Mouse (Mus musculus) embryo, embryonic 10.5 days (tissue): ENCODE measurements around the gene Plch1.
A peak's percentile ranks its signal among the peaks of the same experiment; 100 is the strongest.

Experiments
- DNase-seq: peaks from one replicate; pipeline ENCODE4 v3.0.0-alpha.2; 2015; ENCODE audit warnings: low spot score

The Plch1 gene

GRCm38 (mm10) chr3:63692727-63693126, 206.5 kb downstream of the Plch1 start:
- DNase-seq, result no peak

GRCm38 (mm10) chr3:63668779-63669178, 230.5 kb downstream of the Plch1 start:
- peak; percentile 3 for DNase-seq

GRCm38 (mm10) chr3:63665307-63665706, 234.0 kb downstream of the Plch1 start:
- no peak for DNase-seq

- DNase-seq, result no peak
These were observed 234.6 kb downstream of the Plch1 start for GRCm38 (mm10) chr3:63664575-63665243.
